Mouse (Mus musculus) kidney, embryonic 15.5 days (tissue): ENCODE results near the gene S100a4. TPM values are rescaled to one million over a fixed set of nuclear protein-coding genes. Genes with fewer than 3 reads are reported as not detected.
A peak's percentile ranks its signal among the peaks of the same experiment; 100 is the strongest.

ENCODE experiments used
- ATAC-seq: fragments of 200-750 bp; cut with Nextera tagmentation; replicated peaks from 2 replicates; pipeline ENCODE4 v1.8.0; 2017; ENCODE audit warnings: moderate TSS enrichment; ENCODE audit not compliant: low FRiP score
- H3K27ac ChIP-seq: fragments of 300-500 bp; sonication (generic); 2 replicates; pipeline ENCODE4 v1.5.1; 2015; ENCODE audit warnings: mild to moderate bottlenecking, inconsistent platforms
- H3K27me3 ChIP-seq: fragments of 300-500 bp; sonication (generic); 2 replicates; pipeline ENCODE4 v1.6.1; 2015; ENCODE audit warnings: inconsistent platforms
- H3K36me3 ChIP-seq: fragments of 300-500 bp; sonication (generic); 2 replicates; pipeline ENCODE4 v1.6.1; 2015; ENCODE audit warnings: inconsistent platforms
- H3K4me1 ChIP-seq: fragments of 300-500 bp; sonication (generic); 2 replicates; pipeline ENCODE4 v1.6.1; 2015; ENCODE audit warnings: inconsistent platforms
- H3K4me2 ChIP-seq: fragments of 300-500 bp; sonication (generic); 2 replicates; pipeline ENCODE4 v1.6.1; 2015; ENCODE audit warnings: moderate library complexity, mild to moderate bottlenecking, inconsistent platforms
- H3K4me3 ChIP-seq: fragments of 300-500 bp; sonication (generic); replicated peaks from 2 replicates; pipeline ENCODE4 v1.5.1; 2015; ENCODE audit warnings: mild to moderate bottlenecking, inconsistent platforms
- H3K9ac ChIP-seq: fragments of 300-500 bp; sonication (generic); 2 replicates; pipeline ENCODE4 v1.6.1; 2015; ENCODE audit warnings: mild to moderate bottlenecking, inconsistent platforms
- H3K9me3 ChIP-seq: fragments of 300-500 bp; sonication (generic); replicated peaks from 2 replicates; pipeline ENCODE4 v1.6.1; 2016; ENCODE audit warnings: inconsistent platforms
- WGBS: fragments of 180-500 bp; shearing (Covaris S2); methylation state at CpG from one replicate; pipeline ENCODE4 v1.1.7; 2015; ENCODE audit warnings: mixed read lengths; 5-methylcytosine and 5-hydroxymethylcytosine counted together
- polyA plus RNA-seq: library from polyadenylated mRNA; unstranded; fragments of >200 nt; fragmentation: Nextera tagmentation; extraction: Ambion mirVana; gene quantifications from 2 replicates; pipeline ENCODE4 v1.2.1, GENCODE M21; 2015

Gene S100a4
- polyA plus RNA-seq, 1 experiment from 2014 or later = 4.2 TPM

GRCm38 (mm10) chr3:90613461-90614147 lies 10.0 kb downstream of the S100a4 start:
- H3K27ac ChIP-seq = 0 out of 2 replicates have a peak overlapping the region, but pooled peaks have one; percentile 27
- H3K4me1 ChIP-seq = peaks cover 40% of the 10 kb centered on the region
- peak overlapping the region; percentile 41 for H3K4me3 ChIP-seq
- no peaks in the 10 kb centered on the region for H3K27me3 ChIP-seq
- H3K9ac ChIP-seq = peak overlapping the region; percentile 25; the same call in 1 of the 2 replicates
- WGBS = 56% methylated on average over 7 of the region's 7 CpGs
- no peaks in the 10 kb centered on the region for H3K36me3 ChIP-seq
- ATAC-seq = no peak
- H3K9me3 ChIP-seq = no peaks in the 10 kb centered on the region
- H3K4me2 ChIP-seq = peak overlapping the region; percentile 70

DNA sequence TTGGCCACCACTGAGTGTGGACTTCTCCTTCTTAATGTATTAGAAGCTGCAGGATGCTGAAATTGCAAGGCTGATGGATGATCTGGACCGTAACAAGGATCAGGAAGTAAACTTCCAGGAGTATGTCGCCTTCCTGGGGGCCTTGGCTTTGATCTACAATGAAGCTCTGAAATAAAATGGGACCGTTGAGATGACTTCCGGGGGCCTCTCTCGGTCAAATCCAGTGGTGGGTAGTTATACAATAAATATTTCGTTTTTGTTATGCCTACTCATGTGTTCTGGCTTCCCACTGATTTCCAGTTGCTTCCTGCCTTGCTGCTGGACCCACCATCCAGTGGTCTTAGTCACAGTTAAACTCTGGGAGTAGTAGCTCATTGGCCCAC lies 10.6 kb downstream of the S100a4 start:
- WGBS = 79% methylated on average over 6 of the region's 6 CpGs
- Histone ChIP-seq H3K36me3 (no peaks in the 10 kb centered on the region), H3K4me3 (peak overlapping the region; percentile 41; the same call in 1 of the 2 replicates), H3K27me3 (no peaks in the 10 kb centered on the region), H3K4me1 (peaks cover 40% of the 10 kb centered on the region), H3K4me2 (peak overlapping the region; percentile 70), H3K9me3 (no peaks in the 10 kb centered on the region), H3K9ac (no peak overlapping the region), H3K27ac (no peak overlapping the region)
- no peak for ATAC-seq

GRCm38 (mm10) chr3:90614611-90615251 lies 11.2 kb downstream of the S100a4 start:
- Histone ChIP-seq H3K36me3 (no peaks in the 10 kb centered on the region), H3K4me3 (no peak overlapping the region), H3K27me3 (no peaks in the 10 kb centered on the region), H3K9ac (no peak overlapping the region), H3K9me3 (no peaks in the 10 kb centered on the region), H3K4me1 (peaks cover 40% of the 10 kb centered on the region), H3K4me2 (peak overlapping the region; percentile 20), H3K27ac (no peak overlapping the region)
- no peak for ATAC-seq
- 79% methylated on average over 11 of the region's 11 CpGs for whole genome bisulfite sequencing

- no peaks in the 10 kb centered on the region for H3K9me3 ChIP-seq
- peak; percentile 65 for ATAC-seq
- H3K9ac ChIP-seq = no peak overlapping the region
- H3K27ac ChIP-seq = no peak overlapping the region
- peak overlapping the region; percentile 20; the same call in 1 of the 2 replicates for H3K4me2 ChIP-seq
- no peaks in the 10 kb centered on the region for H3K36me3 ChIP-seq
- 9% methylated on average over 7 of the region's 7 CpGs for whole genome bisulfite sequencing
- no peaks in the 10 kb centered on the region for H3K27me3 ChIP-seq
- no peak overlapping the region for H3K4me3 ChIP-seq
- peaks cover 40% of the 10 kb centered on the region for H3K4me1 ChIP-seq
Observed at GRCm38 (mm10) chr3:90615415-90615814, 11.8 kb downstream of the S100a4 start.

GRCm38 (mm10) chr3:90615911-90616310 lies 12.3 kb downstream of the S100a4 start:
- Histone ChIP-seq H3K4me2 (0 out of 2 replicates have a peak overlapping the region, but pooled peaks have one; percentile 20), H3K4me1 (peaks cover 40% of the 10 kb centered on the region)

GRCm38 (mm10) chr3:90617586-90617985 lies 14.0 kb downstream of the S100a4 start:
- H3K4me3 ChIP-seq = no peak overlapping the region
- no peak overlapping the region for H3K9ac ChIP-seq
- H3K4me2 ChIP-seq = no peak overlapping the region
- no peak for ATAC-seq
- H3K4me1 ChIP-seq = peaks cover 30% of the 10 kb centered on the region
- no peaks in the 10 kb centered on the region for H3K9me3 ChIP-seq
- 6% methylated on average over 1 of the region's 1 CpGs for WGBS
- no peaks in the 10 kb centered on the region for H3K27me3 ChIP-seq
- H3K27ac ChIP-seq = no peak overlapping the region
- H3K36me3 ChIP-seq = no peaks in the 10 kb centered on the region

More at GRCm38 (mm10) chr3:90615911-90616310, 12.3 kb downstream of the S100a4 start:
- Histone ChIP-seq H3K9ac (no peak overlapping the region), H3K4me3 (no peak overlapping the region), H3K36me3 (no peaks in the 10 kb centered on the region), H3K27me3 (no peaks in the 10 kb centered on the region), H3K27ac (no peak overlapping the region), H3K9me3 (no peaks in the 10 kb centered on the region)
- ATAC-seq = no peak
- 73% methylated on average over 1 of the region's 1 CpGs for WGBS

GRCm38 (mm10) chr3:90621552-90621951 lies 18.0 kb downstream of the S100a4 start:
- no peak overlapping the region for H3K4me3 ChIP-seq
- H3K9ac ChIP-seq = no peak overlapping the region
- H3K27ac ChIP-seq = no peak overlapping the region
- H3K9me3 ChIP-seq = no peaks in the 10 kb centered on the region
- no peak for ATAC-seq
- no peak overlapping the region for H3K4me2 ChIP-seq
- no peaks in the 10 kb centered on the region for H3K27me3 ChIP-seq
- peaks cover 19% of the 10 kb centered on the region for H3K4me1 ChIP-seq
- H3K36me3 ChIP-seq = no peaks in the 10 kb centered on the region
- 53% methylated on average over 7 of the region's 7 CpGs for WGBS

- H3K27me3 ChIP-seq = no peaks in the 10 kb centered on the region
- H3K36me3 ChIP-seq = no peaks in the 10 kb centered on the region
- no peak overlapping the region for H3K9ac ChIP-seq
- no peaks in the 10 kb centered on the region for H3K9me3 ChIP-seq
- H3K27ac ChIP-seq = peak overlapping the region; percentile 3; the same call in 1 of the 2 replicates
- 15% methylated on average over 2 of the region's 2 CpGs for WGBS
- H3K4me3 ChIP-seq = no peak overlapping the region
- no peak for ATAC-seq
- peaks cover 19% of the 10 kb centered on the region for H3K4me1 ChIP-seq
- H3K4me2 ChIP-seq = no peak overlapping the region
Observed at GRCm38 (mm10) chr3:90623435-90624071, 20.0 kb downstream of the S100a4 start.

DNA sequence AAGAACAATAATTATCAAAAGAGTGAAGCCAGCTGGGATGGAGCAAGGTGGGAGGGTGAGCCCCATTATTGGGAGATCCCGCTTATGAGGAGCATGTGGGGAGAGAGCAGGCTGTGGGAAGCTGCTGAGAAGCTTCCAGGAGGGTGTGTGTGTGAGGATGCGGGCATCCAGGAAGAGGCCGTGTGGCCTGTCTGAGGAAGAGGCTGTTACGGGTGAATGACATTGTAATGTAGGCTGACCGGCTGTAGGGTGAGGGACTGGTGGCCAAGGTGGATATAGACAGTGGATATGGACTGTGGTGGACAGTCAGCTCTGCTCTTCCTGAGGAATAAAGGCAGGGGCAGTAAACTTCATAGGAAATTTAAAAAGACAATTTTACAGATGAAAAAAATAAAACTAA lies 21.9 kb downstream of the S100a4 start:
- 59% methylated on average over 5 of the region's 5 CpGs for WGBS
- Histone ChIP-seq H3K9me3 (no peaks in the 10 kb centered on the region), H3K27me3 (no peaks in the 10 kb centered on the region), H3K4me3 (no peak overlapping the region), H3K36me3 (no peaks in the 10 kb centered on the region), H3K4me1 (peaks cover 19% of the 10 kb centered on the region), H3K4me2 (no peak overlapping the region), H3K27ac (no peak overlapping the region), H3K9ac (no peak overlapping the region)
- peak; percentile 54; the same call in 1 of the 2 replicates for ATAC-seq

GRCm38 (mm10) chr3:90626266-90627021 lies 22.9 kb downstream of the S100a4 start:
- WGBS = 72% methylated on average over 9 of the region's 9 CpGs
- Histone ChIP-seq H3K4me1 (peaks cover 19% of the 10 kb centered on the region), H3K27me3 (no peaks in the 10 kb centered on the region), H3K27ac (0 out of 2 replicates have a peak overlapping the region, but pooled peaks have one; percentile 37), H3K4me2 (no peak overlapping the region), H3K36me3 (no peaks in the 10 kb centered on the region), H3K4me3 (no peak overlapping the region), H3K9me3 (no peaks in the 10 kb centered on the region), H3K9ac (no peak overlapping the region)
- ATAC-seq = no peak

GRCm38 (mm10) chr3:90627366-90627765 lies 23.8 kb downstream of the S100a4 start:
- H3K9ac ChIP-seq = no peak overlapping the region
- peaks cover 19% of the 10 kb centered on the region for H3K4me1 ChIP-seq
- H3K9me3 ChIP-seq = no peaks in the 10 kb centered on the region
- no peak overlapping the region for H3K4me2 ChIP-seq
- H3K27me3 ChIP-seq = no peaks in the 10 kb centered on the region
- no peaks in the 10 kb centered on the region for H3K36me3 ChIP-seq
- H3K27ac ChIP-seq = no peak overlapping the region
- WGBS = 89% methylated on average over 5 of the region's 5 CpGs
- H3K4me3 ChIP-seq = no peak overlapping the region
- no peak for ATAC-seq
